Mouse (Mus musculus) heart, adult 2 months (tissue): ENCODE results near the gene Mrpl46.

Source experiments
- CTCF ChIP-seq: fragments of 200-600 bp; IDR thresholded peaks from 2 replicates; pipeline ENCODE4 v1.8.1; 2022; ENCODE audit warnings: antibody characterized with exemption, mild to moderate bottlenecking, moderate library complexity
- POLR2A ChIP-seq: fragments of 200-500 bp; IDR thresholded peaks from 2 replicates; pipeline ENCODE4 v1.6.1; 2011; ENCODE audit warnings: mild to moderate bottlenecking, low read depth, low read length, control low read depth; ENCODE audit not compliant: insufficient read depth

DNA sequence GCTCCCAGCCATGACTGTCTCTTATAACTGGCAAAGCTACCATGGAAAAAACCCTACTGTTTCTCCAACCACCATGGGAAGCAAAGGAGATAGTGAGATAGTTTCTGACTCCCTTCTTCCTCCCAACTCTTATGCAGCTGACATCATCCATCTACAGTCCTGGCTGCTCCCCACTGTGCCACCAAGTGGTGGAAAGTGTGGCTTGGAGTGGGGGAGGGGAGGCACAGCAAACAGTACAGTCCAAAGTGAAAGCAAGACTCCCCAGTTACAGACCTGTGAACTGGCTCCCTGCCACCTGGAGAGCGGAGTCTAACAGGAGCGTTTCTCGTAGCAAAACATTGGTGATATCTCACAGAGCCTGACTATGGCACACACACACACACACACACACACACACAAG lies 20.5 kb upstream of the Mrpl46 start:
- TF ChIP-seq POLR2A (no peak), CTCF (no peak)
